Mouse (Mus musculus) forebrain, embryonic 11.5 days (tissue): ENCODE measurements around the gene Abi3. TPM values are rescaled to one million over a fixed set of nuclear protein-coding genes. Genes with fewer than 3 reads are reported as not detected.

ENCODE experiments used
- ATAC-seq: fragments of 200-750 bp; cut with Nextera tagmentation; replicated peaks from 2 replicates; pipeline ENCODE4 v1.8.0; 2017; ENCODE audit warnings: moderate TSS enrichment; ENCODE audit not compliant: low FRiP score
- DNase-seq: peaks from one replicate; pipeline ENCODE4 v3.0.0-alpha.2; 2017; ENCODE audit warnings: low spot score
- H3K27ac ChIP-seq: fragments of 300-500 bp; sonication (generic); 2 replicates; pipeline ENCODE4 v1.5.1; 2014; ENCODE audit warnings: low read depth, low read length
- H3K27me3 ChIP-seq: fragments of 300-500 bp; sonication (generic); 2 replicates; pipeline ENCODE4 v1.6.1; 2014; ENCODE audit warnings: mild to moderate bottlenecking, low read length, mixed read lengths; ENCODE audit not compliant: control insufficient read depth, insufficient read depth
- H3K36me3 ChIP-seq: fragments of 300-500 bp; sonication (generic); 2 replicates; pipeline ENCODE4 v1.6.1; 2014; ENCODE audit warnings: mild to moderate bottlenecking, low read length, moderate library complexity, mixed read lengths; ENCODE audit not compliant: control insufficient read depth, insufficient read depth
- H3K4me1 ChIP-seq: fragments of 300-500 bp; sonication (generic); replicated peaks from 2 replicates; pipeline ENCODE4 v1.6.1; 2014; ENCODE audit warnings: low read length, mixed read lengths; ENCODE audit not compliant: control insufficient read depth, insufficient read depth
- H3K4me2 ChIP-seq: fragments of 300-500 bp; sonication (generic); 2 replicates; pipeline ENCODE4 v1.6.1; 2014; ENCODE audit warnings: low read depth, mild to moderate bottlenecking, low read length, moderate library complexity, mixed read lengths; ENCODE audit not compliant: severe bottlenecking
- H3K4me3 ChIP-seq: fragments of 300-500 bp; sonication (generic); 2 replicates; pipeline ENCODE4 v1.5.1; 2014; ENCODE audit warnings: low read depth, low read length
- H3K9ac ChIP-seq: fragments of 300-500 bp; sonication (generic); 2 replicates; pipeline ENCODE4 v1.6.1; 2014; ENCODE audit warnings: low read length
- H3K9me3 ChIP-seq: fragments of 300-500 bp; sonication (generic); 2 replicates; pipeline ENCODE4 v1.6.1; 2016; ENCODE audit warnings: low read length, mixed read lengths; ENCODE audit not compliant: control insufficient read depth
- WGBS: fragments of 180-500 bp; shearing (Covaris S2); extraction: QIAGEN DNeasy Blood & Tissue Kit; methylation state at CpG from one replicate; pipeline ENCODE4 v1.1.7; 2014; 5-methylcytosine and 5-hydroxymethylcytosine counted together
- polyA plus RNA-seq: library from polyadenylated mRNA; unstranded; fragments of >200 nt; fragmentation: Nextera tagmentation; extraction: Ambion mirVana; gene quantifications from 2 replicates; pipeline ENCODE4 v1.2.1, GENCODE M21; 2014

Gene Abi3
- polyA plus RNA-seq, 1 experiment from 2014 or later, result 1.1 TPM

- Histone ChIP-seq H3K9ac (no peak overlapping the region), H3K4me3 (no peak overlapping the region), H3K4me2 (no peak overlapping the region), H3K4me1 (no peaks in the 10 kb centered on the region), H3K9me3 (no peaks in the 10 kb centered on the region; the same call in 1 of the 2 replicates), H3K27ac (no peak overlapping the region), H3K36me3 (no peaks in the 10 kb centered on the region), H3K27me3 (no peaks in the 10 kb centered on the region)
- no peak for DNase-seq
- 94% methylated on average over 8 of the region's 8 CpGs for WGBS
- no peak for ATAC-seq
Observed at GRCm38 (mm10) chr11:95780480-95780879, 61.8 kb downstream of the Abi3 start.

Other genes starting within 250 kb of the Abi3 start
- 198 and 205 TPM in 2 replicates for gene Phb, start 175.5 kb downstream of the Abi3 start, polyA plus RNA-seq
- gene Zfp652, start 129.8 kb downstream of the Abi3 start, polyA plus RNA-seq, result 11.9 and 13.9 TPM in 2 replicates
- 1.4 and 2.2 TPM in 2 replicates for gene B130006D01Rik, start 118.9 kb downstream of the Abi3 start, polyA plus RNA-seq
- 0.51 TPM in 1 of 2 replicates, not detected in the other for gene Phospho1, start 18.0 kb downstream of the Abi3 start, polyA plus RNA-seq
- gene Gngt2, start 5.3 kb downstream of the Abi3 start, polyA plus RNA-seq, result 3.5 and 5.1 TPM in 2 replicates
- gene B4galnt2, start 72.4 kb upstream of the Abi3 start, polyA plus RNA-seq, result 0.25 TPM in 1 of 2 replicates, not detected in the other
- gene Igf2bp1, start 163.5 kb upstream of the Abi3 start, polyA plus RNA-seq, result 109 and 114 TPM in 2 replicates
- gene Gip, start 182.1 kb upstream of the Abi3 start, polyA plus RNA-seq, result not detected in 2 replicates
- 39.4 and 41.4 TPM in 2 replicates for gene Snf8, start 192.4 kb upstream of the Abi3 start, polyA plus RNA-seq
- 22.8 and 26.1 TPM in 2 replicates for gene Ube2z, start 222.9 kb upstream of the Abi3 start, polyA plus RNA-seq
- gene Atp5g1, start 233.2 kb upstream of the Abi3 start, polyA plus RNA-seq, result 440 and 449 TPM in 2 replicates